Mouse (Mus musculus) ES-E14 (cell line): ENCODE data around the gene Syt7. TPM values are rescaled to one million over a fixed set of nuclear protein-coding genes. Genes with fewer than 3 reads are reported as not detected.

ENCODE experiments used
- DNase-seq: peaks from one replicate; pipeline ENCODE4 v3.0.0-alpha.2; 2013; ENCODE audit warnings: low read depth, low spot score
- H3K27ac ChIP-seq: 2 replicates; pipeline ENCODE4 v1.5.1; 2012; ENCODE audit warnings: low read depth, mild to moderate bottlenecking, low read length, moderate library complexity, mixed read lengths; ENCODE audit not compliant: poor library complexity, insufficient read depth, severe bottlenecking
- H3K36me3 ChIP-seq: 2 replicates; pipeline ENCODE4 v1.6.1; 2012; ENCODE audit warnings: mild to moderate bottlenecking, low read length, moderate library complexity, mixed read lengths; ENCODE audit not compliant: control insufficient read depth, poor library complexity, insufficient read depth, severe bottlenecking
- H3K4me1 ChIP-seq, 2 experiments: fragments of 150-350 bp in 1 of 2; sonication (generic) in 1 of 2; 2 replicates each; pipeline ENCODE4 v1.6.1; 2012; ENCODE audit warnings: low read length in 2 of 2, mild to moderate bottlenecking in 1 of 2, mixed read lengths in 1 of 2; ENCODE audit not compliant: control insufficient read depth in 2 of 2, insufficient read depth in 2 of 2, poor library complexity in 1 of 2
- H3K4me3 ChIP-seq, 2 experiments: fragments of 150-350 bp in 1 of 2; sonication (generic) in 1 of 2; 2 replicates each; pipeline ENCODE4 v1.5.1; 2012; ENCODE audit warnings: low read length in 2 of 2, low read depth in 1 of 2, mild to moderate bottlenecking in 1 of 2, mixed read lengths in 1 of 2; ENCODE audit not compliant: insufficient read depth in 1 of 2, poor library complexity in 1 of 2, severe bottlenecking in 1 of 2
- H3K9ac ChIP-seq: 2 replicates; pipeline ENCODE4 v1.6.1; 2012; ENCODE audit warnings: low read depth, mild to moderate bottlenecking, low read length, mixed read lengths; ENCODE audit not compliant: poor library complexity, insufficient read depth, severe bottlenecking
- H3K9me3 ChIP-seq: fragments of 150-350 bp; sonication (generic); 2 replicates; pipeline ENCODE4 v1.6.1; 2012; ENCODE audit warnings: low read depth, mild to moderate bottlenecking, low read length; ENCODE audit not compliant: control insufficient read depth, insufficient read depth
- CHD2 ChIP-seq: IDR thresholded peaks from 2 replicates; pipeline ENCODE4 v1.6.1; 2014; ENCODE audit warnings: mild to moderate bottlenecking, low read depth, low read length, inconsistent platforms
- HCFC1 ChIP-seq: IDR thresholded peaks from 2 replicates; pipeline ENCODE4 v1.6.1; 2012; ENCODE audit warnings: low read length, inconsistent platforms, borderline replicate concordance; ENCODE audit not compliant: insufficient read depth
- MAFK ChIP-seq: IDR thresholded peaks from 2 replicates; pipeline ENCODE4 v1.6.1; 2014; ENCODE audit warnings: mild to moderate bottlenecking, low read depth, low read length, inconsistent platforms; ENCODE audit not compliant: insufficient read depth
- ZC3H11A ChIP-seq: IDR thresholded peaks from 2 replicates; pipeline ENCODE4 v1.6.1; 2012; ENCODE audit warnings: low read depth, mild to moderate bottlenecking, inconsistent platforms, low read length, borderline replicate concordance
- ZNF384 ChIP-seq: IDR thresholded peaks from 2 replicates; pipeline ENCODE4 v1.6.1; 2012; ENCODE audit warnings: low read depth, low read length, inconsistent platforms
- in situ Hi-C, 2 experiments: fragments of 600-800 bp; cut with MboI; formaldehyde crosslinking; loops; one replicate each; pipeline ENCODE4 v1.15.1; 2025; ENCODE audit warnings: low sequenced_read_pairs in 2 of 2, inconsistent platforms in 1 of 2; ENCODE audit not compliant: unreplicated experiment in 2 of 2
- total RNA-seq: library from RNA; depleted of rRNA; stranded (reverse); fragments of 300-350 nt; gene quantifications from 2 replicates; pipeline ENCODE4 v1.2.3, GENCODE M21; 2012

Syt7 gene
- total RNA-seq, 1 experiment: 2.6 TPM

DNA sequence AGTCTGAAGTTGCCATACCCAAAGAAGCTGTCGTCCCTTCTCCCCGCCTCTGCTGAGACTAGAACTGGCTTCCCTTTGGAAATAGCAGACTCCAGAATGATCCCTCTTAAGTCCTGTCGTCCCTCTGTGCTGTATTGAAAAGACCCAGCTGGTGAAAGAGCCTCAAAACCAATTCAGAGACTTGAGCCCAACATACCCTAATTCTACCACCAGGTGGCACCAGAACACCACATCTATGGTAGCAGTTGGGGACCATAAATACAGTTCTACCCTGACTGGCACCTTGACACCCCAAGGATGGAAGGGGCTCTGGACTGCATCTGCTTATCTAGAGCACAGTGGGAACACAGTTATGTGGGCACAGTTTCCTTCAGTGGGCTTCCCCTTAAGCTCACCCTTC, 60.8 kb downstream of the Syt7 start:
- TF ChIP-seq ZNF384 (no peak), ZC3H11A (peak; percentile 89)
- Histone ChIP-seq H3K27ac (no peak overlapping the region), H3K4me3 (no peak overlapping the region), H3K4me1 (peaks cover 0 to 5% of the 10 kb centered on the region in 2 experiments; a peak in 1 of 4 replicates), H3K36me3 (no peaks in the 10 kb centered on the region), H3K9me3 (no peaks in the 10 kb centered on the region), H3K9ac (no peak overlapping the region)
- peak; percentile 79 for DNase-seq
- in situ Hi-C loops: no loop called here

DNA sequence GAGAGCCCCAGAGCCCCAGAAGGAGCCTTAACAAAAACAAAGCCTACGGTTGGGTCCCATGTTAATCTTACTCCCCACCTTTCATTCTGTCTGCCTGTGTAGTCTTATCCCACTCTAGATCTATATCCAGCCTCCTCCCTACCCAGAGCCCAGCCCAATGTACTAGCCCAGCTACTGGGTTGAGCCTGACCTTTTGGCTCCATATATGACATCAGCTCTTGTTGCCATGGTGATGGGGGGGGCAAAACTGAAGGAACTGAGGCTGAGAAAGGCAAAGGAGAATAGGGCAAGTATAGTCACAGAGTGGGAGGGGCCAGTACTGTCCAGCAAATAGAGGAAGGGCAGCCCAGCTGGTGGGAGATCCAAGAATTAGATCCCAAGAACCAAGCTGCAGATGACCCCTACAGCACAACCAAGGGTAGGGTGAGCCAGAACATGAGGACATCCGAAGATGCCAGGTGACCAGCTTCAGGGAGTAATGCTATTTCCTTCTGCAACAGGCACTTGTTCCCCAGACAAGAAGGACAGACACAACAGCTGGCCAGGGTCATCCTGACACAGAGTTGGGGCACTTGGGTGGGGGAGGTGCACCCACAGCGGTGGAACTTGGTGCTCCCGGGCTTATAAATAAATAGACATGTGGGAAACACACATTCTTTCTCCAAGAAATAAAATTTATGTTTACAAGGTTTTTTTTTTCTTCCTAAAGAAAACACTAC, 66.0 kb downstream of the Syt7 start:
- peaks cover 0 to 7% of the 10 kb centered on the region in 2 experiments; a peak in 1 of 4 replicates for H3K4me1 ChIP-seq
- no peak overlapping the region for H3K9ac ChIP-seq
- H3K27ac ChIP-seq: no peak overlapping the region
- no peak for DNase-seq
- no peaks in the 10 kb centered on the region for H3K36me3 ChIP-seq
- in situ Hi-C loops: no loop called here
- TF ChIP-seq HCFC1 (no peak), ZNF384 (no peak), CHD2 (no peak), ZC3H11A (no peak), MAFK (no peak)
- no peaks in the 10 kb centered on the region for H3K9me3 ChIP-seq
- no peak overlapping the region for H3K4me3 ChIP-seq

- no peak for DNase-seq
- H3K9me3 ChIP-seq: no peaks in the 10 kb centered on the region
- no peaks in the 10 kb centered on the region for H3K36me3 ChIP-seq
- H3K27ac ChIP-seq: no peak overlapping the region
- in situ Hi-C loops: no loop called here
- no peak overlapping the region for H3K9ac ChIP-seq
- peaks cover 0 to 8% of the 10 kb centered on the region in 2 experiments; a peak in 1 of 4 replicates for H3K4me1 ChIP-seq
- no peak overlapping the region for H3K4me3 ChIP-seq
- no peak for TF ChIP-seq MAFK
- no peak for TF ChIP-seq CHD2
Measured at GRCm38 (mm10) chr19:10455437-10455806, 66.5 kb downstream of the Syt7 start.

- H3K27ac ChIP-seq: no peak within 1 kb of the TSS
- peak within 1 kb of the TSS; percentile 34 for H3K9ac ChIP-seq
- peak within 1 kb of the TSS; percentile 63 to 75 for H3K4me3 ChIP-seq
- TF ChIP-seq ZNF384 (no peak), MAFK (no peak)
- no peaks in the 10 kb centered on the region for H3K9me3 ChIP-seq
- H3K36me3 ChIP-seq: no peaks in the 10 kb centered on the region
- peak; percentile 46 for DNase-seq
- in situ Hi-C loops: no loop called here
- H3K4me1 ChIP-seq: peaks cover 0 to 11% of the 10 kb centered on the region in 2 experiments; a peak in 1 of 4 replicates
Measured at GRCm38 (mm10) chr19:10456752-10457483, 68.0 kb downstream of the Syt7 start, which contains the start of gene Lrrc10b. Gene Lrrc10b (minus strand): TSS chr19:10457473.

- peaks cover 0 to 12% of the 10 kb centered on the region in 2 experiments; a peak in 1 of 4 replicates for H3K4me1 ChIP-seq
- H3K27ac ChIP-seq: no peak overlapping the region
- H3K36me3 ChIP-seq: no peaks in the 10 kb centered on the region
- TF ChIP-seq HCFC1: no peak
- no peak for TF ChIP-seq CHD2
- no peak for TF ChIP-seq MAFK
- TF ChIP-seq ZC3H11A: no peak
- no peak for TF ChIP-seq ZNF384
- in situ Hi-C loops: no loop called here
- no peaks in the 10 kb centered on the region for H3K9me3 ChIP-seq
- peak overlapping the region; percentile 34; the same call in 1 of the 2 replicates for H3K9ac ChIP-seq
- H3K4me3 ChIP-seq: peak overlapping the region; percentile 63 to 75
- peak; percentile 92 for DNase-seq
Measured at GRCm38 (mm10) chr19:10457484-10457800, 68.6 kb downstream of the Syt7 start.
